In the genomic region with DNA sequence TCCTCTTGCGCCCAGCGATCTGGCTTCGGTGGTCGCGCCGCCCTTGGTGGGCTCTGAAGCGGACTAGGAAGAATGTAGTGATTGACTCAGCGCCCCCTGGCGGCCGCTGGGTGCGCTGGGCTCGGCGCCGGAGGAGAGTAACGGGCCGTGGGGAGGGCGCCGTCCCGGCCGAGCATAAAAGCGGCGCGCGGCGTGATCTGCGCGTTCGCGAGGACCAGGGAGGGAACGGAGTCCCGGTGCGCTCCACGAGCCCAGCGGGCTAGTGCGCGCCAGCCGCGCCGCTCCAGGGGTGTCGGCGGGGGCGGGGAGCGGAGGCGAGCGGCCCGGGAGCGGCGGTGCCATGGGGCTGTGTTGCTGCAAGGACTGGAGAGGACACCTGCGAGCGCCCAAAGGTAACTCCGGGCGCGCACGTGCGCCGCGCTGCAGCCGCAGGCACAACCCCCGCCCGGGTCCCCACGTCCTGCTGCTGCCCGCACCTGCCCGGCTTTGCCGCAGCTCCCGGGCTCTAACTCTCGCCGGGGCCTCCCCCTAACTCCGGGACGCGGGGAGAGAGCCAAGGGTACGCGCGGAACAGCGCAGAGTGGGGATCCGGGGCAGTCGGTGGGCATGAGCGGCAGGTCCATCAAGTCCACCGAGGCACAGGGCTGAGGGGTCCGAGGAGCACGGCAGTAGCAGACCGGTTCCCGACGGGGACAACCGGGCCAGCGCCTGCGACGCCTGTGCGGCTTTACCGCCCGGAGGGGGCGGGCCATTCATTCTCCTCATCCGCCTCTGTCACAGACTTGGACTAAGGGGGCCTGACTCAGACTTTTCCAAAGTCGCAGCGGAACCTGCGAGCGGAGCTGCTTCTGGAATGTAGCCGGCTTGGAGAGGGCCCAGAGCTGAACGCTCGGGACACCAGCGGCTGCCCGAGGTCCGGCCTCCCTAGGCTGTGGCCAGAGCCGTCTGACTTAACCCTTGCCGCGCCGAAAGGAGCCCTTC, we compare ENCODE assay signal across 8 mouse cellular contexts.
DNase-seq lines count a peak whose midpoint lies in the region; ATAC-seq and TF ChIP-seq lines count a peak whose summit lies in the region.

No protein-coding gene starts in this region.

- ATAC-seq in hindbrain, postnatal 0 days: peak; percentile 77

- peak; percentile 73 for TF ChIP-seq CTCF in hindbrain, postnatal 0 days (IDR thresholded peaks at IDR 0.05; ENCODE audit: low read depth)

- peak overlapping the region; percentile 65 for H3K4me3 ChIP-seq in hindbrain, postnatal 0 days (ENCODE audit: low read length)
- peak overlapping the region; percentile 90 for H3K4me3 ChIP-seq in megakaryocyte, embryonic 14.5 days (replicated peaks)

- WGBS in hindbrain, postnatal 0 days: under 1% methylated on average over 99 of the region's 106 CpGs

- no peaks in the 10 kb centered on the region for H3K36me3 ChIP-seq in hindbrain, postnatal 0 days (ENCODE audit: insufficient read depth, low read length)
- no peaks in the 10 kb centered on the region for H3K36me3 ChIP-seq in megakaryocyte, embryonic 14.5 days (replicated peaks; ENCODE audit: low read length)

- no peaks in the 10 kb centered on the region; the same call in none of the 2 replicates for H3K27me3 ChIP-seq in hindbrain, postnatal 0 days (ENCODE audit: insufficient read depth, low read length)
- peaks cover 88% of the 10 kb centered on the region for H3K27me3 ChIP-seq in megakaryocyte, embryonic 14.5 days (replicated peaks)

- H3K4me2 ChIP-seq in hindbrain, postnatal 0 days (ENCODE audit: low read depth, low read length): peak overlapping the region; percentile 100

- H3K9ac ChIP-seq in hindbrain, postnatal 0 days (replicated peaks; ENCODE audit: low read length): peak overlapping the region; percentile 46

- peak; percentile 61 for DNase-seq in WW6 (ENCODE audit: low read depth, low spot score)
- peak; percentile 54 to 56 for DNase-seq in cerebellum, postnatal 36 days
- peak; percentile 85 for DNase-seq in gastrocnemius, postnatal 10 days
- DNase-seq in hindbrain, postnatal 0 days (ENCODE audit: low spot score): peak; percentile 86
- peak; percentile 26 to 54 for DNase-seq in left cerebral cortex, adult 8-10 months (ENCODE audit: low spot score in 2 of 2)
- DNase-seq in right cerebral cortex, postnatal 10 days (ENCODE audit: low spot score in 2 of 2): peak; percentile 72 to 82
- DNase-seq in urinary bladder, postnatal 14 days (ENCODE audit: low spot score): peak; percentile 74

- H3K9me3 ChIP-seq in hindbrain, postnatal 0 days (ENCODE audit: low read length): no peaks in the 10 kb centered on the region
- H3K9me3 ChIP-seq in megakaryocyte, embryonic 14.5 days: peaks cover 11% of the 10 kb centered on the region

- 0 out of 2 replicates have a peak, but pooled peaks cover 3% of the 10 kb centered on the region for H3K4me1 ChIP-seq in hindbrain, postnatal 0 days (ENCODE audit: insufficient read depth, low read length)
- H3K4me1 ChIP-seq in megakaryocyte, embryonic 14.5 days: peaks cover 28% of the 10 kb centered on the region

- no peak overlapping the region for H3K27ac ChIP-seq in hindbrain, postnatal 0 days
